Mouse (Mus musculus) E14TG2a.4 (cell line): Measurements from ENCODE around the gene Rnf13.

Source experiments
- CTCF ChIP-seq: conservative IDR thresholded peaks from 2 replicates; pipeline ENCODE4 v1.5.1; 2014; ENCODE audit warnings: low read length
- NANOG ChIP-seq: IDR thresholded peaks from 2 replicates; pipeline ENCODE4 v1.6.1; 2014; ENCODE audit warnings: borderline replicate concordance, low read length, mixed read lengths
- POU5F1 ChIP-seq: IDR thresholded peaks from 2 replicates; pipeline ENCODE4 v1.6.1; 2014; ENCODE audit warnings: low read length, borderline replicate concordance

- TF ChIP-seq CTCF = no peak
- no peak for TF ChIP-seq POU5F1
- no peak for TF ChIP-seq NANOG
These were observed 90.0 kb downstream of the Rnf13 start for GRCm38 (mm10) chr3:57825866-57826265.
